Mouse (Mus musculus): ENCODE measurements around the gene Lias. TPM values are rescaled to one million over a fixed set of nuclear protein-coding genes. Genes with fewer than 3 reads are reported as not detected.
A peak's percentile ranks its signal among the peaks of the same experiment; 100 is the strongest.

The Lias gene
- polyA plus RNA-seq, 1 experiment from 2014 or later = 67.8 TPM

DNA sequence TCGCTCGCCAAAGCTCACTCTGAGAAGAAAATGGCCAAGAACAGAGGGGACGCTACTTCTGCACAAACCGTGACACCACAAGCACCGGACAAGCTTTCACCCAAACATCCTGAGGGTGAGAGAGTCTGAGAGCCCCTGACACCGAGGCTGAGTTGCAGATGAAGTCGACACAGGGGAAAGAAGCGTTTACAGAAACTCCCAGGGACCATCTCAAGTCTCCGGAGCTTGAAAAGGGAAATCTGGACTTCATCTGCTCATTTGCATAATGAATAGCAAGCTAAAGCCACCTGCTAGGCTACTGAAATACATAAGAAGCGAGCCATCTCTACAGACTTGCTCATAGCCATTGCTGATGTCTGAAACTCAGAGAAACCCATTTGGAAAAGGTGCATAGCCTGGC lies 27.8 kb downstream of the Lias start:
- Histone ChIP-seq H3K36me3 (ENCODE audit: control insufficient read depth, insufficient read depth, low read length) (peaks cover 7% of the 10 kb centered on the region), H3K27me3 (ENCODE audit: control insufficient read depth, insufficient read depth, low read length) (no peaks in the 10 kb centered on the region), H3K9me3 (ENCODE audit: control insufficient read depth, low read length) (no peaks in the 10 kb centered on the region), H3K9ac (ENCODE audit: low read length) (no peak overlapping the region), H3K4me2 (no peak overlapping the region), H3K27ac (ENCODE audit: low read depth, low read length) (no peak overlapping the region), H3K4me1 (ENCODE audit: control insufficient read depth, insufficient read depth, low read length) (peaks cover 6% of the 10 kb centered on the region), H3K4me3 (ENCODE audit: low read depth, low read length) (no peak overlapping the region)
- DNase-seq (ENCODE audit: low spot score, missing footprints) = no peak
- WGBS = 81% methylated on average over 10 of the region's 10 CpGs
- ATAC-seq (ENCODE audit: low FRiP score) = no peak

DNA sequence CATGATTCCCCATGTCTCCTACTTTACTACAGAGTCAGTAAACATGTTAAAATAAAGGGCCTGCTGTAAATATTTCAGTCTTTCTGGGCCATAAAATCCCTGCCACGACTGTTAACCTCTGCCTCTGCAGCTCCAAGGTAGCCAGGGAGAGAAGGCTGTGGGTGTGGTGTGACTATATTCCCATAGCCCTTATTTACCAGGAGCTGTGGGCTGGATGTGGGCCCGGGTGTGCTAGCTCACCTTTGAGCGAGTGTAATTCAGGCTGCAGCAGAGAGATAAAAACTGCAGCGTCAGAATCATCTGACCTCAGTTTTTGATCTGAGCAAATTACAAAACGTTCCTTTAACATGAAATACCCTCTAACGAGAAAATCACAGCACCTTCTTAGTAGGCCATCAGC lies 29.5 kb downstream of the Lias start:
- H3K27ac ChIP-seq (ENCODE audit: low read depth, low read length) = no peak overlapping the region
- ATAC-seq (ENCODE audit: low FRiP score) = no peak
- H3K4me2 ChIP-seq = no peak overlapping the region
- H3K4me1 ChIP-seq (ENCODE audit: control insufficient read depth, insufficient read depth, low read length) = peaks cover 4% of the 10 kb centered on the region; the same call in 1 of the 2 replicates
- H3K4me3 ChIP-seq (ENCODE audit: low read depth, low read length) = no peak overlapping the region
- H3K36me3 ChIP-seq (ENCODE audit: control insufficient read depth, insufficient read depth, low read length) = peaks cover 7% of the 10 kb centered on the region
- no peaks in the 10 kb centered on the region for H3K27me3 ChIP-seq (ENCODE audit: control insufficient read depth, insufficient read depth, low read length)
- no peak for DNase-seq (ENCODE audit: low spot score, missing footprints)
- WGBS = 87% methylated on average over 6 of the region's 6 CpGs
- no peak overlapping the region for H3K9ac ChIP-seq (ENCODE audit: low read length)
- no peaks in the 10 kb centered on the region for H3K9me3 ChIP-seq (ENCODE audit: control insufficient read depth, low read length)

DNA sequence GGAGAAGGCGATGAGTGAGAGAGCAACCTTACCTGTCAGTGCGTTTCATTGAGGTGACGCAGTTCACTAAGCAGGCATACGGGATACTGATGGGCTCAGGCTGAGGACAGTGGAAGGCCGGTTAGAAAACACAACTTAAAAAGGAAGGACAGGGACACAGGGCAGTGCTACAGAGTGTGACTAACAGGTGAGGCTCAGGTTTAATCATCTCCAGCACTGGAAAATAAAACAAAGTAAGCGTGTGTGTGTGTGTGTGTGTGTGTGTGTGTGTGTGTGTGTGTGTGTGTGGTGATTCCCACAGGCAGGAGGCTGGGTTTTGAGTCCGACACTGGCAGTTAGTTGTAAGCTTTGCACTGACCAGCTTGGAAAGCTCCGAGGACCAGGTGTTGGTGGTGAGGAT lies 31.5 kb downstream of the Lias start:
- H3K36me3 ChIP-seq (ENCODE audit: control insufficient read depth, insufficient read depth, low read length) = peaks cover 10% of the 10 kb centered on the region
- H3K4me3 ChIP-seq (ENCODE audit: low read depth, low read length) = no peak overlapping the region
- no peak overlapping the region for H3K27ac ChIP-seq (ENCODE audit: low read depth, low read length)
- H3K4me1 ChIP-seq (ENCODE audit: control insufficient read depth, insufficient read depth, low read length) = no peaks in the 10 kb centered on the region
- no peaks in the 10 kb centered on the region for H3K9me3 ChIP-seq (ENCODE audit: control insufficient read depth, low read length)
- ATAC-seq (ENCODE audit: low FRiP score) (no peak), DNase-seq (ENCODE audit: low spot score, missing footprints) (no peak)
- WGBS = 91% methylated on average over 8 of the region's 8 CpGs
- H3K27me3 ChIP-seq (ENCODE audit: control insufficient read depth, insufficient read depth, low read length) = no peaks in the 10 kb centered on the region
- H3K4me2 ChIP-seq = no peak overlapping the region
- no peak overlapping the region for H3K9ac ChIP-seq (ENCODE audit: low read length)

DNA sequence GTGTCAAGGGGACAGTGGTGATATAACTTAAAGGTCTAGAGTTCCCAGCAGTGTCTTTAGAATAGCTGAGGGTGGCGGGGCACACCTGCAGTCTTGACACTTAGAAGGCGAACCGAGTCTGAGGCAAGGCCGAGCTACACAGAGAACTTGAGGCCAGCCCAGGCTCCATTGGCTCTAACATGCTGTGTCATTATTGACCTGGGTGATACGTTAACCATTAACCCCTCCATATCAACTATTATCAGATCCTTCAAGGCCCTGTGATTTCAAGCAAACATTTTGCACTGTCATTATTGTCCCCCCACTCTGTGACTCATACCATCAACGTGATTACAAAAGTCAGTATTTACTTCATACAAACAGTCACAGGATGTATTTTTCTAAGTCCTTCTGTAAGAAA lies 32.9 kb downstream of the Lias start:
- 94% methylated on average over 6 of the region's 6 CpGs for WGBS
- ATAC-seq (ENCODE audit: low FRiP score) = no peak
- no peak for DNase-seq (ENCODE audit: low spot score, missing footprints)
- Histone ChIP-seq H3K9me3 (ENCODE audit: control insufficient read depth, low read length) (no peaks in the 10 kb centered on the region), H3K9ac (ENCODE audit: low read length) (no peak overlapping the region), H3K4me1 (ENCODE audit: control insufficient read depth, insufficient read depth, low read length) (no peaks in the 10 kb centered on the region), H3K27ac (ENCODE audit: low read depth, low read length) (no peak overlapping the region), H3K36me3 (ENCODE audit: control insufficient read depth, insufficient read depth, low read length) (peaks cover 6% of the 10 kb centered on the region), H3K4me3 (ENCODE audit: low read depth, low read length) (no peak overlapping the region), H3K4me2 (no peak overlapping the region), H3K27me3 (ENCODE audit: control insufficient read depth, insufficient read depth, low read length) (no peaks in the 10 kb centered on the region)

DNA sequence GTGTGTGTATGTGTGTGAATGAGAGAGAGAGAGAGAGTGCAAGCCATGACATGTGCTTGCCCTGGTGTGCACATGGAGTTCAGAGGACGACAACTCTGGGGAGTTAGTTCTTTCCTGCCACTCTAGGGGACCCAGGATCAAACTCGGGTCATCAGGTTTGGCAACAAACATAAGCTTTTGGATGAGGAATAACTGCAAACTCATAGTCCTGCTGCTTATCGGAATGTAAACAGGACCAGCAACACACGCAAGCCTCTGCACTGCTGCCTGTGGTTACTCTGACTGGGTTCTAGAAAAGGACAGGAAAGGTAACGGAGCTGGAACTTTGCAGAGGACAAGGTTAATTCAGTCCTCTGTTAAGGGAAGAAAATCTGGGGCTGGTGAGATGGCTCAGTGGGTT lies 34.0 kb downstream of the Lias start:
- Histone ChIP-seq H3K4me3 (ENCODE audit: low read depth, low read length) (no peak overlapping the region), H3K36me3 (ENCODE audit: control insufficient read depth, insufficient read depth, low read length) (peaks cover 6% of the 10 kb centered on the region; the same call in 1 of the 2 replicates), H3K27me3 (ENCODE audit: control insufficient read depth, insufficient read depth, low read length) (no peaks in the 10 kb centered on the region), H3K4me2 (no peak overlapping the region), H3K9ac (ENCODE audit: low read length) (no peak overlapping the region), H3K27ac (ENCODE audit: low read depth, low read length) (no peak overlapping the region), H3K9me3 (ENCODE audit: control insufficient read depth, low read length) (no peaks in the 10 kb centered on the region), H3K4me1 (ENCODE audit: control insufficient read depth, insufficient read depth, low read length) (no peaks in the 10 kb centered on the region)
- DNase-seq (ENCODE audit: low spot score, missing footprints) (no peak), ATAC-seq (ENCODE audit: low FRiP score) (no peak)
- 94% methylated on average over 5 of the region's 5 CpGs for WGBS

DNA sequence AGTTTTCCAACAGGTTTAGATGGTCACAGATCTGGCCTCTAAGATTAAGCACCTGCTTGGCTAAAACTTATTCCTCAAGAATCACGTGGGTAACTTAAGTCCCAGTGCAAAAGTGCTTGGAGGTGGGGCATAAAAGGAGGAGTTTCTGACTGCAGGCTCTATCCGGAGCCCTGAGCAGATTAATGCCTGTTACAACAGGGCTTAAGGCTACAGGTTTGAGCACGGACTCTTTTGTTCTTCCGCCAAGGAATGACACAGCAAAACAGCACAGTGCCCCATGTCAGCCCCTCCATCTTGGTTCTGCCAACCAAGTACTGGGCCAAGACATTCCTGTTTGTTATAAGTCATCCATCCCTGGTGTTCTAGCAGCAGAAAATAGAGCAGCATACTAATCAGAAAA lies 37.0 kb downstream of the Lias start:
- H3K27me3 ChIP-seq (ENCODE audit: control insufficient read depth, insufficient read depth, low read length) = no peaks in the 10 kb centered on the region
- no peak overlapping the region for H3K4me2 ChIP-seq
- DNase-seq (ENCODE audit: low spot score, missing footprints) (no peak), ATAC-seq (ENCODE audit: low FRiP score) (no peak)
- H3K9me3 ChIP-seq (ENCODE audit: control insufficient read depth, low read length) = no peaks in the 10 kb centered on the region
- H3K4me3 ChIP-seq (ENCODE audit: low read depth, low read length) = no peak overlapping the region
- no peaks in the 10 kb centered on the region for H3K4me1 ChIP-seq (ENCODE audit: control insufficient read depth, insufficient read depth, low read length)
- WGBS = 34% methylated on average over 4 of the region's 4 CpGs
- no peak overlapping the region for H3K9ac ChIP-seq (ENCODE audit: low read length)
- H3K27ac ChIP-seq (ENCODE audit: low read depth, low read length) = no peak overlapping the region
- H3K36me3 ChIP-seq (ENCODE audit: control insufficient read depth, insufficient read depth, low read length) = peaks cover 3% of the 10 kb centered on the region; the same call in 1 of the 2 replicates

DNA sequence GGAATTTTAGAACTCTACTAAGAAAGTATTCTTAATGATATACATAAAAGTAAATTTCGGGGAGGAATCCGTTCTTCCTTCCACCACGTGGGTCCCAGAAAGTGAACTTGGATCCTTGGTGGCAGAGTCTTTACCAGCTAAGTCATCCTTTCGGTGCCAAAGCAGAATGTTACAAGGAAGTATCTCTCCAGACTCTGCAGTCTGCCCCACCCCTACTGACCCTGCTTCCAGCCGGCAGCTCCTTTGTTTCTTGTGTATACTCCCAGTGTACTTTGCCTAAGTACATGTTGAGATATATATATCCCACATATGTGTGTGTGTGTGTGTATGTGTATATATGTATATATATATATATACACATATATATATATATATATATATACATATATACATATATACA lies 38.1 kb downstream of the Lias start:
- H3K27ac ChIP-seq (ENCODE audit: low read depth, low read length) = no peak overlapping the region
- DNase-seq (ENCODE audit: low spot score, missing footprints) (no peak), ATAC-seq (ENCODE audit: low FRiP score) (no peak)
- H3K4me1 ChIP-seq (ENCODE audit: control insufficient read depth, insufficient read depth, low read length) = peaks cover 3% of the 10 kb centered on the region; the same call in 1 of the 2 replicates
- WGBS = 92% methylated on average over 5 of the region's 5 CpGs
- H3K4me3 ChIP-seq (ENCODE audit: low read depth, low read length) = no peak overlapping the region
- H3K36me3 ChIP-seq (ENCODE audit: control insufficient read depth, insufficient read depth, low read length) = peaks cover 3% of the 10 kb centered on the region; the same call in 1 of the 2 replicates
- H3K9ac ChIP-seq (ENCODE audit: low read length) = no peak overlapping the region
- H3K9me3 ChIP-seq (ENCODE audit: control insufficient read depth, low read length) = no peaks in the 10 kb centered on the region
- H3K27me3 ChIP-seq (ENCODE audit: control insufficient read depth, insufficient read depth, low read length) = no peaks in the 10 kb centered on the region
- H3K4me2 ChIP-seq = no peak overlapping the region

DNA sequence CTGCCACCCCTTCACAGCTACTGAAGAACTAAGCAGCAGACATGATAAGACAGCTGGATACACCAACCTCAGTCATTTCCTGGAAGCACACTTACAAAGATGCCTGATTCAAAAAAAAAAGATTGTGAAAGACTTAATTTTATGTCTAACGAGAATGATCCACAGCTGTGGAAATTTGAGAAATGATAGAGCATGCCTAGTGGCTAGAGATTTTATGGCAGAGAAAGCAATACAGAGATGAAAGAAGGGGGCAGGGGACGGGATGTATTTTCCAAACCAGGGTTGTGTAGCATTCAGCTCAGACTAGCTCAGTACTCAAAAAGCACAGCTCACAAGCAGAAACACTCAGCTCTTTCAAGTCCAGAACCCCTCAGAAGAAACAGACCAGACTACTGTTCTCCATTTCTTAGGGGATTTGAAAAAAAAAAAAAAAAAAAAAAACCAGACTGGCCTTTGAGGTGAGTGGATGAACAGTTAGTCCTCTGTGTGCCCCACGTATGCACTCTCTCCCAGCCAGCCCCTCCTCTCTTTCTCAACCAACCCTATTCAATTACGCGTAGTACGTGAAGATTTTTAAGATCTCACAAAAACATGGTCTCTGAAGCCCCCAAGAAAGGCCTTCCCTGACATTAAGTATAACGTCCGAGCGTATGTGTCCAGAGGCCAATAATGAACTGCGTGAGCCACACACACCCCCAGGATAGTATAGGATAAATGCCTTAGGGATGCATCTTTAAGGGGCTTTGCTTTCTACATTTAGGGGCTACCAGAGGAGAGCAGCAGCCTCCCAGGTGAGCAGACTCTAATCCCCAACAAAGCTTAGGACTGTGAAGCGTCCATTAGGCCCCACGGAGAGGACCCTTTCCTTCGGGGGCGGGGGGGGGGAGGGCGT lies 43.4 kb downstream of the Lias start:
- Histone ChIP-seq H3K36me3 (ENCODE audit: control insufficient read depth, insufficient read depth, low read length) (no peaks in the 10 kb centered on the region), H3K4me1 (ENCODE audit: control insufficient read depth, insufficient read depth, low read length) (peaks cover 3% of the 10 kb centered on the region; the same call in 1 of the 2 replicates), H3K9me3 (ENCODE audit: control insufficient read depth, low read length) (no peaks in the 10 kb centered on the region), H3K9ac (ENCODE audit: low read length) (peak overlapping the region; percentile 69), H3K4me2 (peak overlapping the region; percentile 52), H3K27ac (ENCODE audit: low read depth, low read length) (no peak overlapping the region), H3K4me3 (ENCODE audit: low read depth, low read length) (peak overlapping the region; percentile 60), H3K27me3 (ENCODE audit: control insufficient read depth, insufficient read depth, low read length) (no peaks in the 10 kb centered on the region)
- DNase-seq (ENCODE audit: low spot score, missing footprints) (no peak), ATAC-seq (ENCODE audit: low FRiP score) (0 out of 2 replicates have a peak, but pooled peaks have one; percentile 3)
- WGBS = 9% methylated on average over 15 of the region's 15 CpGs

DNA sequence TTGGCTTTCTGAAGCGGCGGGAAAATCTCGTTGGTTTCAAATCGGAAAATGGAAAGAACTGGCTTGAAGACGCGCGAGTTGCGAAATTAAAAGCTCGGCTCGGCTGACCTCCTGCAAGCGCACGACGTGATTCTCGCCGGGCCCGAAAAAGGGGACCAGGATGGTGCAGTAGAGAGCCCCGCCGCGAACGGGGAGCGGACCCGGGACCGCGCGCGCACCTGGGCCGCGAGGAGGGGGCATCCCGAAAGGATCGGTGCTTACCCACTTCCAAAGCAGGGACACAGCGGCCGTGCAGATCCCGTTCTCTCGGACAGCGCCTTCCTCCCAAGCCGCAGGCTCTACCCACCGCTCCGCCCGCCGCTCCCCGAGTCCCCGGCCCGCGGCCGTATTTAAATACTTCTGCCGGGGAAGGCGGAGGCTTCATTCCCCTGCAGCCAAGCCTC lies 44.1 kb downstream of the Lias start:
- DNase-seq (ENCODE audit: low spot score, missing footprints) = peak; percentile 94
- H3K9ac ChIP-seq (ENCODE audit: low read length) = peak overlapping the region; percentile 69
- H3K36me3 ChIP-seq (ENCODE audit: control insufficient read depth, insufficient read depth, low read length) = no peaks in the 10 kb centered on the region

More for the DNA sequence above, 44.1 kb downstream of the Lias start:
- no peaks in the 10 kb centered on the region for H3K27me3 ChIP-seq (ENCODE audit: control insufficient read depth, insufficient read depth, low read length)
- WGBS = under 1% methylated on average over 47 of the region's 47 CpGs
- peak overlapping the region; percentile 60 for H3K4me3 ChIP-seq (ENCODE audit: low read depth, low read length)
- H3K9me3 ChIP-seq (ENCODE audit: control insufficient read depth, low read length) = no peaks in the 10 kb centered on the region
- ATAC-seq (ENCODE audit: low FRiP score) = no peak
- peaks cover 3% of the 10 kb centered on the region; the same call in 1 of the 2 replicates for H3K4me1 ChIP-seq (ENCODE audit: control insufficient read depth, insufficient read depth, low read length)
- H3K27ac ChIP-seq (ENCODE audit: low read depth, low read length) = no peak overlapping the region
- H3K4me2 ChIP-seq = peak overlapping the region; percentile 52

Data from midbrain, embryonic 11.5 days (tissue).